Mouse (Mus musculus) monocyte, adult 5-6 weeks (primary cell): ENCODE results near the gene Cldn5. TPM values are rescaled to one million over a fixed set of nuclear protein-coding genes. Genes with fewer than 3 reads are reported as not detected.
A peak's percentile ranks its signal among the peaks of the same experiment; 100 is the strongest.

Experiments used
- ATAC-seq: fragments of 153-309, 156-312 bp; replicated peaks from 2 replicates; pipeline ENCODE4 v1.8.0; 2017; ENCODE audit warnings: mild to moderate bottlenecking; ENCODE audit not compliant: low TSS enrichment, insufficient number of reproducible peaks, severe bottlenecking, poor library complexity, low FRiP score
- total RNA-seq: library from RNA; stranded (forward); fragments of 200-1000, 200-491, 200-594 nt; gene quantifications from 3 replicates; pipeline ENCODE4 v1.2.3, GENCODE M21; 2017

Gene Cldn5
- total RNA-seq, 1 experiment from 2014 or later = not detected

DNA sequence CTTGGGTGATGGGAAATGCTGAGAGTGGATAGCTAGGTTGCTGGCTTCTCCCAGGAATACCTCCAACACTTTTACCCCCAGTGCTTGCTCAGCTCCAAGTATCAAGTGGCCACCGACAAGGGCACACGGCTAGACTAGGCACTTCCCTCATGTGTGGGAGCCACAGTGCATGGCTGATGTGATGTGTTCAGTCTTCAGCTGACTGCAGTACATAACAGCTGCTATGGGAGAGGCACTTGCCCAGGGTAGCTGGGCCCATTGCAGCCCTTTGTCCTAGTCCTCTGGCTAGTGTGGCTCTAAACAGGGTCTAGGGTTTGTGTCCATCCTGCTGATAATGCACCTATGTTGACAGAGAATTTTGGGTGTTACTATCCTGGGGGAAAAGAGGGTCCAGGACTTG lies 1.8 kb downstream of the Cldn5 start:
- ATAC-seq = no peak

DNA sequence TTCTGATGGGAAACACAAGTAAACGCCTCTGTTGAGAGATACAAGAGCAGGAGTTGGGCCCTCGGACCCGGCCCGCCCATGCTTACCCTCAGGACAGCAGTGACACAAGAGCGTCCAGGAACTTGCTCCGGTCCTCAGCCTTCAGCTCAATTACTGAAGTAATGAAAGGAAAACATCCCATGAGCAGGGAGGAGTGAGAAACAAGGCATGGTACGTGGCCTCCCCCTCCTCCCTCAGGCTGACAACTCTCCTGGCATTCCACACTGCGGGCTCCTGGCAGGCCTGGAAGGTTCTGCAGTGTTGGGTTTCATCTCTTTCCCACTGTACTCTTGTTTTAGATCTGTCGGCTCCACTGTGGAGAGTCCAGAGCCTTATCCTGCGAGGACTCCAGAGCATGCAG lies 5.2 kb downstream of the Cldn5 start:
- no peak for ATAC-seq

DNA sequence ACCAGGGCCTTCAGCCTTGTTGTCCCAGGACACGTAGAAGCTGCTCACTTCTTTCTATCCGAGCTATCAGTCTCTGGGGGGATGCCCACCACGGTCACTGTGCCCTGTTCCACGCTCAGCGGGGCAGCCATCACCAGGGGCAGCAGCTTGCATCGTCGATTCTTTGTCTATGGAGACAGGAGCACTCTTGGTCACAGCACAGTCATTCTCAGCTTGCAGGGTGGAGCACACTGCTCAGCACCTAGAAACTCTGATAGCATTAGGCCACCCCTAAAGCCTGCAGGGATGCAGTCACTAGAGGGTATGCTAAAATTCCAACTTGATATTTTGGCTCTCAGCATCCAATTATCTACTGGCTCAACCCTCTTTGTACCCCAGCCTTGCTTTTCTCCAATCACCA lies 8.4 kb downstream of the Cldn5 start:
- no peak for ATAC-seq

DNA sequence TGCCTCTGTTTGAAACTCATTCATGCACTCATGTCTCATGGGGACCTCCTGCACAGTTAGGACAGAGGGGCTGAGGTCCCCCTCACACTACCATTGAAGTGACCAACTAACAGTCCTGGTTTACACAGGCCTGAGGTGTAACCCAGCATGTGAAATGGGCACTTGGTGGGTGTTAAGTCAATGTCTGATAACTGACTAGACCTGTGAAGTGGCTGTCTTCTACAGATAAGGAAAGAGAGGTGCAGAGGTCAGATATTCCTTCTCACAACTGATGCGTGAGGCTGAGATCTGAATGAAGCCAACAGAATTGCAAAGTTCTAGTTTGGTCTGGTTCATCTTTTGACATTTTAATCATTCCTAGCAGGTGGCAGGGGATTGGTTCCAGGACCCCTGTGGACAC lies 8.8 kb downstream of the Cldn5 start:
- ATAC-seq = no peak

DNA sequence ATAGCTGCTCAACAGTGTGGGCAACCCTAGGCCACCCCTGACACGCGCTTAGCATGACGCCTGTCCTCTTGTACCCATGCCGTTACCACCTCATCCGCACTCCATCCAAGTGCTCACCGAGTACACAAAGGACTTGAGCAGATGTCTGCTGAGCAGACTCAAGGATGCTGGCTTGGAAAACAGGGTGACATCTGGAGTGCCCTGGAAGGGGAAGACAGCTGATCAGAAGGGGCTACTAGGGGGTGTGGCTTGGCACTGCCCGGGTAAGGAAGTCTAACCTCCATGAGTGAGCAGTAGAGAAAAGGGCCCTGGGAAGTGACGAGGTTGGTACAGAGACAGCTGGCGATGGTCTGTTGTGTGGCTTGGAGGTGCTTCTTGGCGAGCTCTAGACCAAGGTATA lies 10.0 kb downstream of the Cldn5 start:
- ATAC-seq = no peak

DNA sequence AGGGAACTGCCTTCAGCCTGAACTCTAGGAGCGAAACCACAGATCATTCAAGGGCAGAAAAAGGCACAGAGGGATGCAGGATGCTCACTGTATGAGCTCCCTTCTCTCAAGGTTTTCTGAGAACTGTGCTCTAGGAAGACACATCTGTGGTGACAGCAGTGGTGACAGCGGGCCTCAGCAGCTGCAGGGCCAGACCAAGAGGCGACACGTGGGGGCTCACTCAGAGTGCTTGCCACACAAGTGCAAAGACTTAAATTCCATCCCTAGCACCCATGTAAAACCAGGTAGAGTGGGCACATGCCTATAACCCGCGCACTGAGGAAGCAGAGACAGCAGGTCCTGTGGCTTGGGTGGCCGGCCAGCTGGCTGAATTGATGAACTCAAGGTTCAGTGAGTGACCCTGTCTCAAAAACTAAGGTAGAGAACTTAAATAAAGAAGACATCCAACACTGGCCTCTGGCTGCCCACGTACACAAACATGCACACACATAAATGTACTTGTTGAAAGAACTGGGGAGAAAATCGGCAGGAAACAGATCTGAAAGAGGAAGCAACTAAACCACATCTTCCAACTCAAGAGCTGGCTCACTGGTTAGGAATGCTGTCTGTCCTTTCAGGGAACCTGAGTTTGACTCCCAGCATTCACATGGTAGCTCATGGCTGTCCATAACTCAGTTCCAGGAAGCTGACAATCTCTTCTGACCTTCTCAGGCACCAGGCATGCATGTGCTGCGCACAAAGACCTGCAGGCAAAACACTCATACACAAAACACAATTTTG lies 12.2 kb downstream of the Cldn5 start:
- ATAC-seq = no peak

DNA sequence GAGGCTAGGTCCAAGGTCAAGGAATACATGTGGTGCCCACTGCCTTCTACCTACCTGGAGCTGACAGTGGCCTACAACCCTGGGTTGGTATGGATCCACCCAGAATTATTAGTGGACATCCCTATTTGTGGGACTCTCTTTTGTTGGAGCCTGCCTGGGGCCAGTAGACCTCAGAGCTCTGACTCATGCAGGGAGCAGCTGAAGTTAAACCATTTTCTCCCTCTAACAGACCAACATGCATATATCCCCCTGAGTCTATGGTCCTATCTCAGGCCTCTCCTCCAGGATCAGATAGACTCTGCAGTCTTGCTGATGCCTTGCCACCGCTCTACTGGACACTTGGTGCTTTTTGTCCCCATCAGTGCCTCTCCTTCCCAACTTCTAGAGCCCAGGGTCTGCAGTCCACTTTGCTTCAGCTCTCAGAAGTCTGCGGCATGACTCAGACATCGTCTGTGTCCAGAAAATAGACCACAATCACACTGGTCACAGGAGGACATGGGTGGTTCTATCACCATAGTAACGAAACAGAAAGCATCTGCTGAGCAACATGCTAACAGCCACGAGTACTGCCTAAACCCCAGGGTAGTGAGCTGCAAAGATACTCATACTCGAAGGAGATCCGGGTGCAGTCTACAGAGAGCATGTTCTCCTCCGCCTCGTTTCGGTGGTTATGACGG lies 18.7 kb downstream of the Cldn5 start:
- no peak for ATAC-seq

DNA sequence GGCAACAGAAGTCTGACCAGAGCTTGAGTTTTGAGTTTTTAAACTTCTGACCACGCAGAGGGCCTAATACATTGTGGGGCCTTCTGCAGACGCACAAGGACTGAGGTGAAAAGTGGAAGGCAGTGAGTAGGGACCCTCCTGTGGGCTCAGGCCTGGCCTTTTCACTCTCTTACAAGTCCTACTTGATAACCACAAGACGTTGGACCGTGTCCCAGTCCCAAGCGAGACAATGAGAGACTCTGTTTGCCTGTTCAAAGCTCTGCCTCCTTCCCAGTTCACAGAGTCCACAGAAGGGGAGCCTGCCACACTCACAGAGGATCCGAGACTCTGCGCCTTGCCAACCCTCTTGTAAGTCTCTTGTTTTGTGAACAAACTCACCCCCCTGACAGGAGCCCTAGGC lies 20.0 kb downstream of the Cldn5 start:
- no peak for ATAC-seq

DNA sequence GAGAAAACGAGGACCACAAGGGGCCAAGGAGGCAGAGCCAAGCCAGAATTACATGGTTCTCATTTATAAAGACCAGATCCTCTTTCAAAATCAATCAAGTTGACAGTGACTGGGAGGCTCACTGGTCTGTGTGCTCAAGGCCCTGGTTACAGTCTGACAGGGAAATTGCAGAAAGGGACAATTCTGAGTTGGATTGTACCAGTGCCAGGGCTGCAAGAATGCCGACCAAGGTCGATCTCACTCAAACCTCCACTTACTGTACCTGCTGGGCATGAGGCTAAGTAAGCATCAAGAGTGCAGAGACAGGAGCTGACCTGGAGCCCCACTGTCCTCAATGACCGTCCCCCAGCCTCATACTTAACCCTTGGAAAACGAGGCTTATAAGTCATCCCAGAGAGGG lies 21.5 kb downstream of the Cldn5 start:
- no peak for ATAC-seq

DNA sequence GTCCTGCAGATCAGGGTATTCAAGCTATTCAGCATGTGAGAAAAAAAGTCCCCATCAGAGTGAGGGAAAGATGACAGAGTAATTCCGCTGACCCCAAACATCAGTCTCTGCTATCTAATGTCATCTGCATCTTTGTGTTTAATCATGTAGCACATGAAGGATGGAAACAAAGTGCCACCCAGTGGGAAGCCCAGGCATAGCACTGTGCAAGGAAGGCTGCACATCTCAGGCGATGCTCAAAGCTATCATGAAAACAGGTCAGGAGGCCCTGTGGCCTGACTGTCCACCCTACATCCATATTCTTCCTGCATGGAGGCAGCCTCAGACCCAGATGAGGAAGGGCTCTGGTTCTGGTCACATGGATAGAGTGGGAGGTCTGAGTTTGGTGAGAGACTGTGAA lies 22.2 kb downstream of the Cldn5 start:
- no peak for ATAC-seq

DNA sequence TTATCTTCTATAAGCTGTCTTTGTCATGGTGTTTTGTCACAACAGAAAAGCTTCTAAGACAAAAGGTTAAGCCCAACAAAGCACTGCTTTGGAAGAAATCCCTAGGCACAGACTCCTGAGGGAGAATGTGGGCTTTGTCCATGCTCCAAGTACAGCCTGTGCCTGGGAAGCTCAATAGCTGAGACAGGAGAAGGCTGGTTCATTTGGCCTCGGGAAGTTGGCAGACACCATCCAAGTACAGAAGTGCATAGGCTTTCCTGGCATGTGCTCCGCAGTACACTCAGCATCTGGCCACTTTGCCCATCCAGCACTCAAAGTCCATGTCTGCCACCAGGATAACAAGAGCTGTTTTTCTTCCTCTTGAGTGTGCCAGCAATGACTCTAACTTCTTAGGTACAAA lies 29.1 kb downstream of the Cldn5 start:
- ATAC-seq = no peak

DNA sequence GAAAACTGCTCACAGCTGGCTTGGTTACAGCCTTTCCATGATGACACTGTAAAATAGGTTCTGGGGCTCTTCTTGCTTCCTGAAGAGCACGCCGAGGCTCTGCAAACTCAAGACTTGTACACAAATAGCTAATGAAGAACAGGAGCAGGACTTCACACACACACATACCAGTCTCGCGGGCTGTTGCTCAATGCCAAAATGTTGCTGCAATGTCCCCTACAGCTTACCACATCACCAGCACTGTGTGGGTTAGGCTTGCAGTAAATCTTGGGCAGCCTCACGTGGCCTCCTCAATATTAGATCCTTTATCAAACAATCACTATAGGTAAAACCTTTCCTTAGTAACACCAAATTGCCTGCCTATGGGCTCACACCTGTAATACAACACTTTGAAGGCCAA lies 32.4 kb downstream of the Cldn5 start:
- ATAC-seq = no peak

DNA sequence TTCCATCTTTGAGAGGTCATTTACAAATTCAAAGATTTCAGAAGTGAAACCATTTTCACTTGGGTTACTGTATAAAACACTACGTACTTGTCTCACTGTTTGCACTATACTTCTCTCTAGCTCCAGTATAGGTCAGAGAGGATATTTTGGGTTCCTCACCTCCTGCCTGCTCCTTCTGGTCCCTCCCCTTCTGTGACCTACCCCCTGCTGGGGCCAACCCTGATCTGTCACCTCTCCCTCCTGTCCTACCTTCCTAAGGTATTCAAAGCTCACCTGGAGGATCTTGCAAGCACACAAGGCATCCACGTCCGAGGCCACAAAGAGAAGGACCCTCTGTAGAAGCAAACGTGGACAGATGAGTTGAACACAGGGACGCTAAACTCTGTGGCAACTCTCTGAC lies 34.4 kb downstream of the Cldn5 start:
- 0 out of 2 replicates have a peak, but pooled peaks have one; percentile 7 for ATAC-seq

DNA sequence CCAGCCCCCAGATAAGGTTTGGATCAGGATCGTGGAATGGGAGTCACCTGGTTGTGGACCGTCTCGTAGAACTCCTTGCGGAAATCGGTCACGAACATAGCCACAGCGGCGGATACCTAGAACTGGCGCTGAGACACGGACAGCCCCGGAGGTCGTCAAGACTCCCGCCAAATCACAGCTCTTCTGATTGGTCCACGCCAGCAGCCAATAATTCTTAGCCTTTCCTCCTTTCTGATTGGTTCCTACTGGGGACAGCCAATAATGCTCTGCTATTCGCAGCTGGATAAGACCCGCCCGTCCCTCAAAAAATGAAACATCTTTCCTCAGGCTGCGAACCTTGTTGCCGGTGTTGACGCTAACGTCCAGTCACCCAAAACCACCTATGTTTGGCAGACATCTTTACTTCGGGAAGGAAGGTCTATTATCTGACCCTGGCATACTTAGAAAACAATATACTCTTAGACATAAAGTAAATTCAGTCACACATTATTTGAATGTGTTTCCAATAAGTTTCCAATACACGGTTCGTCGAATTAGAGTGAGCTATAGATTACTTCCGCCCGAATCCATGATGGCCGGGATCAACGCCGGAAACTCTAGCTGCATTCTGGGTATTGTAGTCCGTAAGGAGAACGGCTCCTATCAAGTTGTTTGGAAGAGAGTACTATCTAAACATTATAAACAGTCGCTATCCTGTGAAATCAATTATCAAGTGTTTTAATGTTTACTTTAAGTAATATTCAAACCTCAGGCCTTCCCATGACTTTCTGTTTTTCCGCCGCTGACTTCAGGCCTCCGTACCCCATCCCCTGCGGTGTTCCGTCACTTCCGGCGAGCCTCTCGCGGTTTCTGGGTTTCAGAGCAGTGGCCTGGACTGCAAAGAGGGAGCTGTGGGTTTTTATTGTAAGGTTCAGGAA lies 35.1 kb downstream of the Cldn5 start, which contains the start of the genes Ufd1 and Cdc45:
TSS of gene Ufd1 (plus strand) at position 312 of the 917 bp plus-strand sequence.
TSS of gene Cdc45 (minus strand) at position 520 of the 917 bp plus-strand sequence.
- ATAC-seq = peak; percentile 90

DNA sequence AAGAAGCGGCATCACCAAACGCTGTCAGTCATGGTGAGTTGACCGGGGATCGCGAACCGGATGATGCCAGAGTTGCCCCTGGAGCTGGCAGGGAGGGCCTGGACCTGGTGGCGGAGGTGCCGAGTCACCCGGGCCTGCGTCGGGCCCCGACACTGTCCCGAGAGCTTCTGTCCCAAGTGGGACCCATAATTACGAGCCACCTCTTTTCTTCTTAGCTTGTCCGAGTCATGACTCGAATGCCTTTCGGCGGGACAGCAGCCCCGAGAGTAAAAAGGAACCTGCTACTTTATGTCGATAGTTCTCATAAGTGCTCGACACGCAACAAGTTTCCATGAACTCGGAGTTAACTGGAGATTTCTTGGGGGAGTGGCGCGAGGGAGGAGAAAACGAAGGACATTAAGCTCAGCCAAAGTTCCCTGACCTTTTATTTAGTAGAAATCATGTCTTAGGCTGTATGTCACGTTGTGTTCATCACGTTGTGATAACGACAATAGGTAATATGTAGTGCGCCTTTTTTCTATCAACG lies 35.8 kb downstream of the Cldn5 start:
- no peak for ATAC-seq

DNA sequence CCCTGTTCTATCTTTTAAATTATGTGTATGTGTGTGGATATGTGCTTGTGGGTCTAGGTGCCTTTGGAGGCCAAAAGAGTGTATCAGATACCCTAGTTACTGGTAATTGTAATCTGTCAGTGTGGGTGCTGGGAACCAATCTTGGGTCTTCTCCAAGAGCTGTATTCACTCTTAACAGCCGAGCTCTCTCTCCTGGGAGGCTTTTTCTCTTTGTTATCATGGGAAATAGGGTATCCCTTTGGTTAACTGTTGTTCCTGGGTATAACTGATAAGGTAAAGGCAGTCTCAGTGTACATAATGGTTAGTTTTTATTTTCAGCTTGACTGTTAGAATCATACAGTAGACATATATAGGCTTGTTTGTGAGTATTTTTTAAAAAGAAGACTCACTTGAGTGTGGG lies 45.7 kb downstream of the Cldn5 start:
- ATAC-seq = no peak

DNA sequence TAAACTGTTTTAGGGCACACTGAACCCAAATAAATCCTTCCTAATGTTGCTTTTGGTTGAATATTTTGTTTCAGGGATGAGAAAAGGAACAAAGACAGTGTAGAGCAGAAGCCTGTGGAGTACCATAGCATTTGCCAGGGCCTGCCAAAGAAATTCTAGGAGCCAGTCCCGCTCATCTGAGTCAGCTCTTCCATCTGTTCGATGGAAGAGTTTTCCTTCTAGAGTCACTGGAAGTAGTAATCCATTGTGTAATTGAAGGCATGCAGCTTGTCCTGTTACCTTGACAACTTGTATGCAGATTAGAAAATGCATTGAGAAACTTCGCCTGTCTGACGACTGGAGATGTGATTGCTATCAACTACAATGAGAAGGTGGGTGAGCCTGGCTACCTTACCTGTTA lies 46.3 kb downstream of the Cldn5 start:
- ATAC-seq = no peak
